Mouse (Mus musculus): ENCODE results near the gene Alpk1. TPM values are rescaled to one million over a fixed set of nuclear protein-coding genes. Genes with fewer than 3 reads are reported as not detected.
"Not testable (repeated sequence)": the region's sequence is repeated elsewhere in the genome, so short reads cannot be mapped to it uniquely, and the experiment has no call there.

The Alpk1 gene
- polyA plus RNA-seq, 1 experiment from 2014 or later, result 0.92 TPM

DNA sequence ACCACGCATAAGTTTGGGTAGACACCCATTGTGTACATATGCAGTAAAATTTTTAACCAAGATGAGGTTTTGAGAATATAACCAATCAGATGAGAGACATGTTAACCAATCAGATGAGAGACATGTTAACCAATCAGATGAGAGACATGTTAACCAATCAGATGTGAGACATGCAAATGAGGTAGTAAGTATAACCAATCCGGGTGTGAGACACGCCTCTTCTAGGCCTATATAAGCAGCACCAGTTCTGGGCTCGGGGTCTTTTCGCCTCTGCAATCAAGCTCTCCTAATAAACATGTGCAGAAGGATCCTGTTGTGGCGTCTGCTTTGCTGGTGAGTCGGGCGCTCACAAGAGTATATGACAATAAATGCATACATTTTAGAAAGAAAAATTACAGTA, 3.4 kb upstream of the Alpk1 start:
- H3K4me3 ChIP-seq (ENCODE audit: low read length); H3K36me3 ChIP-seq (ENCODE audit: control insufficient read depth, insufficient read depth); H3K27me3 ChIP-seq (ENCODE audit: control insufficient read depth, insufficient read depth, low read length); ATAC-seq (replicated peaks; ENCODE audit: extremely low read depth, insufficient read depth, low FRiP score); H3K4me1 ChIP-seq (ENCODE audit: control insufficient read depth, insufficient read depth, low read length); H3K9ac ChIP-seq (ENCODE audit: low read length); H3K4me2 ChIP-seq (ENCODE audit: low read depth, low read length); H3K9me3 ChIP-seq (replicated peaks; ENCODE audit: control insufficient read depth, low read length); H3K27ac ChIP-seq (ENCODE audit: low read length): not testable (repeated sequence)
- WGBS, result 93% methylated on average over 8 of the region's 8 CpGs

- no peak for ATAC-seq (replicated peaks; ENCODE audit: extremely low read depth, insufficient read depth, low FRiP score)
- Histone ChIP-seq H3K4me1 (ENCODE audit: control insufficient read depth, insufficient read depth, low read length) (no peaks in the 10 kb centered on the region; the same call in 1 of the 2 replicates), H3K4me2 (ENCODE audit: low read depth, low read length) (no peak overlapping the region), H3K36me3 (ENCODE audit: control insufficient read depth, insufficient read depth) (no peaks in the 10 kb centered on the region), H3K9me3 (replicated peaks; ENCODE audit: control insufficient read depth, low read length) (no peaks in the 10 kb centered on the region), H3K9ac (ENCODE audit: low read length) (no peak overlapping the region), H3K27ac (ENCODE audit: low read length) (no peak overlapping the region), H3K4me3 (ENCODE audit: low read length) (no peak overlapping the region), H3K27me3 (ENCODE audit: control insufficient read depth, insufficient read depth, low read length) (no peaks in the 10 kb centered on the region)
- WGBS, result 63% methylated on average over 6 of the region's 6 CpGs
These were observed 2.6 kb upstream of the Alpk1 start for GRCm38 (mm10) chr3:127782921-127783320.

GRCm38 (mm10) chr3:127780921-127781320, 594 bp upstream of the Alpk1 start:
- Histone ChIP-seq H3K27ac (ENCODE audit: low read length) (no peak overlapping the region), H3K4me2 (ENCODE audit: low read depth, low read length) (no peak overlapping the region), H3K4me3 (ENCODE audit: low read length) (no peak overlapping the region), H3K27me3 (ENCODE audit: control insufficient read depth, insufficient read depth, low read length) (no peaks in the 10 kb centered on the region), H3K9me3 (replicated peaks; ENCODE audit: control insufficient read depth, low read length) (no peaks in the 10 kb centered on the region), H3K36me3 (ENCODE audit: control insufficient read depth, insufficient read depth) (no peaks in the 10 kb centered on the region), H3K9ac (ENCODE audit: low read length) (no peak overlapping the region), H3K4me1 (ENCODE audit: control insufficient read depth, insufficient read depth, low read length) (no peaks in the 10 kb centered on the region; the same call in 1 of the 2 replicates)
- 93% methylated on average over 9 of the region's 9 CpGs for WGBS
- ATAC-seq (replicated peaks; ENCODE audit: extremely low read depth, insufficient read depth, low FRiP score), result no peak

GRCm38 (mm10) chr3:127769146-127769545, 11.2 kb downstream of the Alpk1 start:
- Histone ChIP-seq H3K27ac (ENCODE audit: low read length) (no peak overlapping the region), H3K9ac (ENCODE audit: low read length) (no peak overlapping the region), H3K4me2 (ENCODE audit: low read depth, low read length) (no peak overlapping the region), H3K36me3 (ENCODE audit: control insufficient read depth, insufficient read depth) (no peaks in the 10 kb centered on the region), H3K4me3 (ENCODE audit: low read length) (no peak overlapping the region), H3K27me3 (ENCODE audit: control insufficient read depth, insufficient read depth, low read length) (no peaks in the 10 kb centered on the region), H3K9me3 (replicated peaks; ENCODE audit: control insufficient read depth, low read length) (no peaks in the 10 kb centered on the region), H3K4me1 (ENCODE audit: control insufficient read depth, insufficient read depth, low read length) (no peaks in the 10 kb centered on the region)
- no peak for ATAC-seq (replicated peaks; ENCODE audit: extremely low read depth, insufficient read depth, low FRiP score)
- WGBS, result 83% methylated on average over 11 of the region's 11 CpGs

GRCm38 (mm10) chr3:127765971-127766370, 14.4 kb downstream of the Alpk1 start:
- Histone ChIP-seq H3K27me3 (ENCODE audit: control insufficient read depth, insufficient read depth, low read length) (no peaks in the 10 kb centered on the region), H3K9me3 (replicated peaks; ENCODE audit: control insufficient read depth, low read length) (no peaks in the 10 kb centered on the region), H3K4me1 (ENCODE audit: control insufficient read depth, insufficient read depth, low read length) (no peaks in the 10 kb centered on the region), H3K27ac (ENCODE audit: low read length) (no peak overlapping the region), H3K9ac (ENCODE audit: low read length) (no peak overlapping the region), H3K4me2 (ENCODE audit: low read depth, low read length) (no peak overlapping the region), H3K36me3 (ENCODE audit: control insufficient read depth, insufficient read depth) (no peaks in the 10 kb centered on the region), H3K4me3 (ENCODE audit: low read length) (no peak overlapping the region)
- 64% methylated on average over 3 of the region's 3 CpGs for WGBS
- no peak for ATAC-seq (replicated peaks; ENCODE audit: extremely low read depth, insufficient read depth, low FRiP score)

GRCm38 (mm10) chr3:127764541-127764940, 15.8 kb downstream of the Alpk1 start:
- H3K4me1 ChIP-seq (ENCODE audit: control insufficient read depth, insufficient read depth, low read length), result no peaks in the 10 kb centered on the region
- H3K27me3 ChIP-seq (ENCODE audit: control insufficient read depth, insufficient read depth, low read length), result 0 out of 2 replicates have a peak, but pooled peaks cover 2% of the 10 kb centered on the region
- H3K9me3 ChIP-seq (replicated peaks; ENCODE audit: control insufficient read depth, low read length), result no peaks in the 10 kb centered on the region
- H3K36me3 ChIP-seq (ENCODE audit: control insufficient read depth, insufficient read depth), result no peaks in the 10 kb centered on the region
- WGBS, result 58% methylated on average over 5 of the region's 5 CpGs
- no peak overlapping the region for H3K9ac ChIP-seq (ENCODE audit: low read length)
- H3K4me3 ChIP-seq (ENCODE audit: low read length), result no peak overlapping the region
- no peak overlapping the region for H3K4me2 ChIP-seq (ENCODE audit: low read depth, low read length)
- ATAC-seq (replicated peaks; ENCODE audit: extremely low read depth, insufficient read depth, low FRiP score), result no peak
- no peak overlapping the region for H3K27ac ChIP-seq (ENCODE audit: low read length)

DNA sequence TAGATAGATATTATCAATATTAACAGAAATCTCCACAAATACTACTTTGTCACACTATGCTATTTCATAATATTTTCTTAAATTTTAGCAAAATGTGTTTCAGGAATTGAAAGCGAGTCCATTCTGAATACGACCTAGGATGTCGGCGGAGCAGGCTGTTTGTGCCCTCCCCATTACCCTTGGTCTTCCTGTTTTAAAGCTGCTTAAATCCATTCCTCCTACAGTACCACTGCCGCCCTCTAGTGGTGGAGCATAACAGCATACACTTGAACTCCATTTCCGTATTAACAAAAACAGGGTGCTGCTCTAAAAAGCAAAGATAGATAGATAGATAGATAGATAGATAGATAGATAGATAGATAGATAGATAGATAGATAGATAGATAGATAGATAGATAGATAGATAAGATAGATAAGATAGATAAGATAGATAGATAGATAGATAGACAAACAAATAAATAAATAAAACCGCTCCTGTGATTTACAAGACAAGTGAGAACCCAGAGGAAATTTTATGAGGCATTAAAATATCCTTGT, 17.2 kb downstream of the Alpk1 start:
- ATAC-seq (replicated peaks; ENCODE audit: extremely low read depth, insufficient read depth, low FRiP score), result no peak
- 22% methylated on average over 7 of the region's 7 CpGs for WGBS
- peaks cover 4% of the 10 kb centered on the region; the same call in 1 of the 2 replicates for H3K27me3 ChIP-seq (ENCODE audit: control insufficient read depth, insufficient read depth, low read length)
- H3K4me3 ChIP-seq (ENCODE audit: low read length), result no peak overlapping the region
- H3K27ac ChIP-seq (ENCODE audit: low read length), result no peak overlapping the region
- H3K36me3 ChIP-seq (ENCODE audit: control insufficient read depth, insufficient read depth), result no peaks in the 10 kb centered on the region
- H3K4me1 ChIP-seq (ENCODE audit: control insufficient read depth, insufficient read depth, low read length), result no peaks in the 10 kb centered on the region
- H3K9me3 ChIP-seq (replicated peaks; ENCODE audit: control insufficient read depth, low read length), result no peaks in the 10 kb centered on the region
- no peak overlapping the region for H3K9ac ChIP-seq (ENCODE audit: low read length)
- H3K4me2 ChIP-seq (ENCODE audit: low read depth, low read length), result no peak overlapping the region

- no peak overlapping the region for H3K4me3 ChIP-seq (ENCODE audit: low read length)
These were observed 17.9 kb downstream of the Alpk1 start for GRCm38 (mm10) chr3:127762403-127762802.

GRCm38 (mm10) chr3:127759212-127759611, 21.1 kb downstream of the Alpk1 start:
- Histone ChIP-seq H3K4me2 (ENCODE audit: low read depth, low read length) (no peak overlapping the region), H3K9me3 (replicated peaks; ENCODE audit: control insufficient read depth, low read length) (no peaks in the 10 kb centered on the region), H3K27ac (ENCODE audit: low read length) (no peak overlapping the region), H3K27me3 (ENCODE audit: control insufficient read depth, insufficient read depth, low read length) (peaks cover 7% of the 10 kb centered on the region; the same call in 1 of the 2 replicates), H3K4me3 (ENCODE audit: low read length) (no peak overlapping the region), H3K36me3 (ENCODE audit: control insufficient read depth, insufficient read depth) (no peaks in the 10 kb centered on the region), H3K4me1 (ENCODE audit: control insufficient read depth, insufficient read depth, low read length) (no peaks in the 10 kb centered on the region), H3K9ac (ENCODE audit: low read length) (no peak overlapping the region)
- WGBS, result 16% methylated on average over 8 of the region's 8 CpGs
- no peak for ATAC-seq (replicated peaks; ENCODE audit: extremely low read depth, insufficient read depth, low FRiP score)

More at GRCm38 (mm10) chr3:127762403-127762802, 17.9 kb downstream of the Alpk1 start:
- H3K4me2 ChIP-seq (ENCODE audit: low read depth, low read length), result no peak overlapping the region
- no peak overlapping the region for H3K9ac ChIP-seq (ENCODE audit: low read length)
- WGBS, result 60% methylated on average over 8 of the region's 8 CpGs
- no peak overlapping the region for H3K27ac ChIP-seq (ENCODE audit: low read length)
- no peaks in the 10 kb centered on the region for H3K36me3 ChIP-seq (ENCODE audit: control insufficient read depth, insufficient read depth)
- no peak for ATAC-seq (replicated peaks; ENCODE audit: extremely low read depth, insufficient read depth, low FRiP score)
- H3K4me1 ChIP-seq (ENCODE audit: control insufficient read depth, insufficient read depth, low read length), result no peaks in the 10 kb centered on the region
- no peaks in the 10 kb centered on the region for H3K9me3 ChIP-seq (replicated peaks; ENCODE audit: control insufficient read depth, low read length)
- H3K27me3 ChIP-seq (ENCODE audit: control insufficient read depth, insufficient read depth, low read length), result peaks cover 7% of the 10 kb centered on the region; the same call in 1 of the 2 replicates
